Mouse (Mus musculus): ENCODE data around the gene Col12a1.

Col12a1 gene

DNA sequence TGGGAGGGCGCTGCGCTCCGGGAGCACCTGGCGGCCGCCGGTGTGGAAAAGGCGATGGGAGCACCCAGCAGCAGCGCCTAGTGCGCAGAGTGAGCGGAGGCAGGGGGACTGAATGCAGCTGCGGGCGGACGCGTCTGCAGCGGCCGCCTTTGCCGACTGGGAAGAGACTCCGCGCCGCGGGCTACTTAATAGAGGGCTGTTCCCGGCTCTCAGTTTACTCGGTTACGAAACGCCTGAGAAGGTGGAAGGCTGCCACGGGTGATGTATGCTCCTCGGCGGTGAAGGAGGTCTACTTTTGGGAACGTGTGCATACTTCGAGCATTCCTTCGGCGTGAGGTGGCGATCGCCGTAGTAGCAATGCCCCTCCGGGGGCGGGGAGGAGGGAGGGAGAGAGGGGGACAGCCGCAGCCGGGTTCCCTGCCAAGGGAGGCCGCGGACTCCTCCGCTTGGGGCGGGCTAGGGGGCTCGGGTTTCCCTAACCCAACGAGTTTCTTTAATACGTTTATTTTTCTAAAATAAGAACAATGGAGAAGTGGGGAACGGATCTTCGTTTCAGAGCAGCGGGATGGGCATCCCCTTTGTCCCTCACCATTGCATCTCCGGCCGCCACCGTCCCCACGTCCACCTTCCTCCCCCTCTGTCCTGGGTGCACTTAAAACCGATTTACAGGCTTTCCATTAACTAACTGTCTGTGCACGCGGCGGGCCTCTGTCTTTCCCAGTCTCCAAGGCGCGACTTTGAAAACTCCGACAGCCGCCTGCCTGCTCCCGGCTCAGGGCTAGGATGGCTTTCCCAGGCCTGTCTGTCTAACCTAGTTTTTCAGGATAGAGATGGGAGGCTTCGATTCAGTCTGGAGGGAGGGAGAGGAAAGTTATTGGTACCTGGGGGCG, at the start of gene Col12a1:
TSS of gene Col12a1 (minus strand) at position 351 of the 890 bp plus-strand sequence.
- peak; percentile 87 for DNase-seq

- no peak for DNase-seq
Measured at GRCm38 (mm10) chr9:79766991-79767545, 48.4 kb upstream of the Col12a1 start.

DNA sequence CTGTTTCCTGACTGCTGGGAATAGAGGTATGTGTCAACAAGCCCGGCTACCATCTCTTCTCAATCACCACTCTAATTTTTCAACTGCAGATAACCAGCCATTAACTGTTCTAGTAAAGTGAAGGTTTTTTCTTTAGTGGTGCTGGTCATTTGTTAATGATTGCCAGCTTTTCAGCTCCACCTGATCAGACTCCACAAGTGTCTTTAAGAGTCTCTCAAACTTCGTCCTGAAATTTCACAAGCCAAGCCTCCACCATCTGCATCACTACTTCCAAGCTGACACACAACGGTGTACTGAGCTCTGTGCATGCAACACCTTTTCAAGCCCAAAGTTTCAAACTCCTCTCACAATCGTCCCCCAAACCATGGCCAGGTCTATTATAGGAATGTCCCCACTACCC, 46.7 kb upstream of the Col12a1 start:
- peak; percentile 8 for DNase-seq

- no peak for DNase-seq
Measured at GRCm38 (mm10) chr9:79762519-79762918, 43.9 kb upstream of the Col12a1 start.

- DNase-seq: peak; percentile 7
Measured at GRCm38 (mm10) chr9:79760076-79760475, 41.4 kb upstream of the Col12a1 start.

- DNase-seq: peak; percentile 95
Measured at GRCm38 (mm10) chr9:79759385-79760005, 40.9 kb upstream of the Col12a1 start, which contains the start of gene Cox7a2. Gene Cox7a2 (minus strand): TSS chr9:79759878.

GRCm38 (mm10) chr9:79755311-79755710, 36.7 kb upstream of the Col12a1 start:
- no peak for DNase-seq

GRCm38 (mm10) chr9:79751846-79752245, 33.2 kb upstream of the Col12a1 start:
- DNase-seq: no peak

- DNase-seq: no peak
Measured at GRCm38 (mm10) chr9:79750709-79751108, 32.1 kb upstream of the Col12a1 start.

DNA sequence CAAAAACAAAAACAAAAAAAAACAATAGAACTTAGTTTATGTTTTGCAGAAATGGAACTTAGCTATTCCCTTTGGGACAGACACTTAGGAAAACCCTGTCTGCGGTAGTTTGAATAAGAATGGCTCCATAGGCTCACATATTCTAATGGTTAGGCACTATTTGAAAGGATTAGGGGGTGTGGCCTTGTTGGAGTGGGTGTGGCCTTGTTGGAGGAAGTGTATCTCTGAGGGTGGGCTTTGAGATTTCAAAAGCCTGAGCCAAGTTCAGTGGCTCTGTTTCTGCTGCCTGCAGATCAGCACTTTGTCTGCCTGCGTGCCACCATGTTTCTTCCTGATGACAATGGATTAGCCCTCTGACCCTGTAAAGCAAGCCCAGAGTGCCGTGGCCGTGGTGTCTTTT, 26.4 kb upstream of the Col12a1 start:
- no peak for DNase-seq

- no peak for DNase-seq
Measured at GRCm38 (mm10) chr9:79735608-79736007, 17.0 kb upstream of the Col12a1 start.

DNA sequence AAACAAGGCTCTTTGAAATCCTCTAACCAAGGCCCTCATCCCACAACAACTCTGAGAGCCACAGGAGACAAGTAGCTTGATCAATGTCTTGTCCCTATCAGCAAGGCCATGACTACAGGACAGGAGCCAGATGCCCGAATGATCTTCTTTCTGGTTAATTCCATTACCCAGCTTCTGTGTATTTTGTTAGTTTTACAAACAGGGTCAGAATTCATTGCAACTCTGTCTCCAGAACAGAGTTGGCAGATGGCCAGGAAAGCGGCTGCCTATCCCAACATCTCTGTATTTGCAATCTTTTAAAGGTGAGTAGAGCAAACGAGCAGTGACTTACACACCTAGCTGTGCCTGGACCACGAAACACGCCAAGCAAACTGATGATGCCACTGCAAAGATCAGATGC, 11.7 kb upstream of the Col12a1 start:
- peak; percentile 17 for DNase-seq

GRCm38 (mm10) chr9:79723090-79723489, 4.5 kb upstream of the Col12a1 start:
- peak; percentile 29 for DNase-seq

DNA sequence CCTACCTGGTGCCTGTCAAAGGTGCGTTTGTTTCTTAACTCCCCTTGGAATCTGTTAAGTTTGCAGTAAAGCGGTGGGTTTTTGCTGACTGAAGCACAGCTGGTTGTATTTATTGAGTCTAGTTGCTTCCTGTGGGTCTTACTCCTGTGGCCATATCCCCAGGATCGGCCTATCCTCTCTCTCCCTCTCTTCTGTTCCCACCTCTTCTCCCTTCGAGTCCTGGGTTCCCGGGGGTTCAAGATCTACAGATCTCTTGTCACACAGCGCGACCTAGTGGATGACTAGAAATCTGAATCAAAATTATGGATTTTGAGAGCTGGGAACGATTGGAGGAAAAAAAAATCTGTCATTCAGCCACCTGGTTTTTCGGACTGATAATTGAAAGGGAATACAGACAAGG, 2.4 kb upstream of the Col12a1 start:
- DNase-seq: peak; percentile 72

- DNase-seq: no peak
Measured at GRCm38 (mm10) chr9:79720143-79720542, 1.5 kb upstream of the Col12a1 start.

DNA sequence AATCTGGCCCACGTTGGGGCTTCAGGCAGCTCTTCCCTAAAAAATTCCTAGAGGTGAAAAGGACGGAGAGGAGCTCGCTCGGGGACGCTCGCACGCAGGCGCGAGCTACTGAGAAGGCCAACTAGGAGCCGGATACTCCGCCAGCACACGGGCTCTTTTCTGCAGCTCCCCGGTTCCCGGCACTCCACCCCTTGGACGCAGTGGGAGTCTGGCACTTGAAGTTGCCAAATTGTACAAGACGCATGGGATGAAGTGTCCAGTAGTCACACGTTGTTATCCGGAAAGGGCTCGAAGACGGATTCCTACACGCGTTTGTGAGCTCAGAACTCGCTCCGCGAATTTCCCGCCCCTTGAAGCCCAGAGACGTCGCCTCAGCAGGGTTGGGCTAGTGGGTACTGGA, 820 bp upstream of the Col12a1 start:
- DNase-seq: peak; percentile 24

- DNase-seq: peak; percentile 14
Measured at GRCm38 (mm10) chr9:79717836-79718475, 675 bp downstream of the Col12a1 start.

DNA sequence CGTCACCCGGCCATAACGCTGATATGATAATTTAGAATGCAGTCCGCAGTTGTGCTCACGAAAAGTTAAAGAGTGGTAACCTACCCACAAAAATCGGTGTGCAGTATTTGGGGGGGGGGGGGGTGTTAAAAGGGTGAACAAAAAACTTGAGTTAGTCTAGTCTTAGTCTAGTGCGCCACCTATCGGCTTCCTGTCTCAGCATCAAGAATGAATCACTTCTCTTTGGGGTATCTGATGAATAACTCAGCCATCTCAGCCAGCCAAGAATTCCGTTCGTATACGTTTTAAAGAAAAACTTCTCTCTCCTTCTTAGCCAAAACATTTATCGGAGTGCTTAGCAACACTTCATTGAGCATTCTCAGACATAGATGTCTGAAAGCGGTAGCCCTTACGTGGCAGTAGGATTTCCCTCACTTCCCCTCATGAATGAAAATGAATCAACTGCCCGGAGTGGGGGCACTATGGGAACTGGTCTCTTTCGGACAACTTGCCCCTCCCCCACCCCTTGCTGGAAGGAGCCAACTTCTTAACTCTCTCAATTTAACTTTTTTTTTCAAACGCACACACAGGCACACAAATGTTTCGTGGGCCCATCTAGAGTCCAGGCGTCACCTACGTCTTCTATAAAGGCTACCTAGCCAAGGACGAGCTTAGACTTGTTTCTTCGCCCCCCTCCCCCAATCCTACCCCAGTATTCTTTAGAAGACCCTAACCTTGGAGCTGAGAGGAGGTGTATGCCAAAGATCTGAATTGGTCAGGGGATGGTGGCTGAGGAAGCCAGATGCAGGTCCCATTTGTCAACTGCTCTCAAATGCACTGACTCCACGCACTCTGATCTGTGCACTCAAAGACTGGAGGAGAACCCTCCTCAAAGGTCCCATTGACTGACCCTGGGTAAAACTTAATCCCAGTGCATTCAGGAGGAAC, 1.5 kb downstream of the Col12a1 start:
- DNase-seq: peak; percentile 85

DNA sequence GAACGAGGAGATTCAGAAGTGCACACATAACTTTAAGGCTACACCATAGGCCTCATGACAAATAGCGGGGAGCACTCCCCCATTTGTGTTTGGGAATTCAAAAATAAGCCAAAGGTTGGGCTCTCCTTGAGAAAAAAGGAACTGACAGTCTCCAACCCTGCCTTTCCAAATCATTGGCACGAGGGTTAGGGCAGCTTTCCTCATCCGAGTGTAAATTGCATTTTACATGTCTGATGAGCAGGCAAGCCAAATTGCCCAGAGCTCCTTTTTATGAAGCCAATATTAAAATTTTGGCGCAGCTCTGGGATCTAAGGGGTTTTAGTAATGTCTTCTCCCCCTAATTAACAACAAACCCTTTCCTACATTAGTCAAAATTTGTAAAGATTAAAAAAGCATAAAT, 2.1 kb downstream of the Col12a1 start:
- DNase-seq: no peak

- DNase-seq: peak; percentile 80
Measured at GRCm38 (mm10) chr9:79714471-79715045, 4.1 kb downstream of the Col12a1 start.

GRCm38 (mm10) chr9:79689771-79690535, 28.7 kb downstream of the Col12a1 start:
- DNase-seq: no peak

All from lung, postnatal 14 days (tissue).